Mouse (Mus musculus) ovary, postnatal 10 days (tissue): Measurements from ENCODE around the gene Vmn1r56.
"Not testable (repeated sequence)": the region's sequence is repeated elsewhere in the genome, so short reads cannot be mapped to it uniquely, and the experiment has no call there.

Source experiments
- DNase-seq: peaks from one replicate; pipeline ENCODE4 v3.0.0; 2022; ENCODE audit warnings: low spot score

Vmn1r56 gene

GRCm38 (mm10) chr7:5196647-5197046 is at the start of gene Vmn1r56:
TSS of gene Vmn1r56 (minus strand) at chr7:5196747.
- not testable (repeated sequence) for DNase-seq

GRCm38 (mm10) chr7:5218193-5218592 is 21.6 kb upstream of the Vmn1r56 start, which contains the start of gene Vmn1r57:
TSS of gene Vmn1r57 (plus strand) at chr7:5218493.
- DNase-seq, result not testable (repeated sequence)

GRCm38 (mm10) chr7:5149570-5149969 is 47.0 kb downstream of the Vmn1r56 start, which contains the start of gene Vmn1r55:
TSS of gene Vmn1r55 (minus strand) at chr7:5149670.
- not testable (repeated sequence) for DNase-seq
